Mouse (Mus musculus): ENCODE data around the gene Nphp3. TPM values are rescaled to one million over a fixed set of nuclear protein-coding genes. Genes with fewer than 3 reads are reported as not detected.
A peak's percentile ranks its signal among the peaks of the same experiment; 100 is the strongest.

The Nphp3 gene
- polyA plus RNA-seq (2015; fragmentation: Nextera tagmentation; extraction: Ambion mirVana) = 4.2 and 5.7 TPM in 2 replicates

GRCm38 (mm10) chr9:104001921-104002859, at the start of gene Nphp3:
Gene Nphp3, plus strand, starts transcription at chr9:104002544.
- under 1% methylated on average over 54 of the region's 55 CpGs for WGBS
- H3K4me1 ChIP-seq = peaks cover 14% of the 10 kb centered on the region
- H3K9ac ChIP-seq = peak within 1 kb of the TSS; percentile 70
- no peaks in the 10 kb centered on the region for H3K9me3 ChIP-seq
- H3K36me3 ChIP-seq = peaks cover 17% of the 10 kb centered on the region
- peak within 1 kb of the TSS; percentile 93 for H3K27ac ChIP-seq
- H3K27me3 ChIP-seq = peaks cover 7% of the 10 kb centered on the region; the same call in 1 of the 2 replicates
- peak within 1 kb of the TSS; percentile 81 for H3K4me3 ChIP-seq
- peak; percentile 99 for ATAC-seq (ENCODE audit: insufficient number of reproducible peaks, low FRiP score, low TSS enrichment, low read depth)
- H3K4me2 ChIP-seq = peak within 1 kb of the TSS; percentile 69

GRCm38 (mm10) chr9:103958722-103959121, 43.6 kb upstream of the Nphp3 start:
- Histone ChIP-seq H3K36me3 (no peaks in the 10 kb centered on the region), H3K9me3 (no peaks in the 10 kb centered on the region), H3K4me1 (no peaks in the 10 kb centered on the region), H3K9ac (no peak overlapping the region), H3K27ac (no peak overlapping the region), H3K4me2 (no peak overlapping the region), H3K27me3 (no peaks in the 10 kb centered on the region), H3K4me3 (no peak overlapping the region)
- no peak for ATAC-seq (ENCODE audit: insufficient number of reproducible peaks, low FRiP score, low TSS enrichment, low read depth)
- 74% methylated on average over 6 of the region's 6 CpGs for WGBS

GRCm38 (mm10) chr9:103959989-103960388, 42.4 kb upstream of the Nphp3 start:
- Histone ChIP-seq H3K4me2 (no peak overlapping the region), H3K27ac (no peak overlapping the region), H3K4me1 (no peaks in the 10 kb centered on the region), H3K4me3 (no peak overlapping the region), H3K27me3 (no peaks in the 10 kb centered on the region), H3K9me3 (no peaks in the 10 kb centered on the region), H3K36me3 (no peaks in the 10 kb centered on the region), H3K9ac (no peak overlapping the region)
- 76% methylated on average over 10 of the region's 10 CpGs for WGBS
- ATAC-seq (ENCODE audit: insufficient number of reproducible peaks, low FRiP score, low TSS enrichment, low read depth) = no peak

- no peak overlapping the region for H3K4me2 ChIP-seq
- no peaks in the 10 kb centered on the region for H3K36me3 ChIP-seq
- H3K4me3 ChIP-seq = no peak overlapping the region
- no peak overlapping the region for H3K27ac ChIP-seq
- H3K9ac ChIP-seq = no peak overlapping the region
- peaks cover 11% of the 10 kb centered on the region; the same call in 1 of the 2 replicates for H3K27me3 ChIP-seq
- no peaks in the 10 kb centered on the region for H3K9me3 ChIP-seq
- H3K4me1 ChIP-seq = peaks cover 1% of the 10 kb centered on the region; the same call in 1 of the 2 replicates
- ATAC-seq (ENCODE audit: insufficient number of reproducible peaks, low FRiP score, low TSS enrichment, low read depth) = no peak
- 6% methylated on average over 2 of the region's 2 CpGs for WGBS
These were observed 5.8 kb upstream of the Nphp3 start for GRCm38 (mm10) chr9:103996496-103996895.

- no peak overlapping the region for H3K9ac ChIP-seq
- no peak for ATAC-seq (ENCODE audit: insufficient number of reproducible peaks, low FRiP score, low TSS enrichment, low read depth)
- no peak overlapping the region for H3K4me2 ChIP-seq
- WGBS = 58% methylated on average over 3 of the region's 3 CpGs
- H3K4me1 ChIP-seq = peaks cover 14% of the 10 kb centered on the region
- H3K27ac ChIP-seq = no peak overlapping the region
- H3K4me3 ChIP-seq = no peak overlapping the region
- H3K9me3 ChIP-seq = no peaks in the 10 kb centered on the region
- H3K27me3 ChIP-seq = peaks cover 11% of the 10 kb centered on the region; the same call in 1 of the 2 replicates
- peaks cover 3% of the 10 kb centered on the region; the same call in 1 of the 2 replicates for H3K36me3 ChIP-seq
These were observed 1.7 kb upstream of the Nphp3 start for GRCm38 (mm10) chr9:104000601-104001000.

GRCm38 (mm10) chr9:104002913-104003330, 578 bp downstream of the Nphp3 start:
- Histone ChIP-seq H3K4me2 (peak overlapping the region; percentile 69), H3K36me3 (peaks cover 20% of the 10 kb centered on the region), H3K9ac (peak overlapping the region; percentile 70), H3K4me1 (peaks cover 14% of the 10 kb centered on the region), H3K4me3 (peak overlapping the region; percentile 81), H3K27me3 (peaks cover 6% of the 10 kb centered on the region; the same call in 1 of the 2 replicates), H3K27ac (peak overlapping the region; percentile 93), H3K9me3 (no peaks in the 10 kb centered on the region)
- 0% methylated on average over 37 of the region's 37 CpGs for WGBS
- peak; percentile 27 for ATAC-seq (ENCODE audit: insufficient number of reproducible peaks, low FRiP score, low TSS enrichment, low read depth)

GRCm38 (mm10) chr9:104014526-104014925, 12.2 kb downstream of the Nphp3 start:
- Histone ChIP-seq H3K9me3 (no peaks in the 10 kb centered on the region), H3K27me3 (no peaks in the 10 kb centered on the region), H3K4me1 (no peaks in the 10 kb centered on the region), H3K9ac (no peak overlapping the region), H3K27ac (no peak overlapping the region), H3K4me3 (no peak overlapping the region), H3K4me2 (no peak overlapping the region), H3K36me3 (peaks cover 70% of the 10 kb centered on the region)
- 80% methylated on average over 1 of the region's 1 CpGs for WGBS
- no peak for ATAC-seq (ENCODE audit: insufficient number of reproducible peaks, low FRiP score, low TSS enrichment, low read depth)

- Histone ChIP-seq H3K27me3 (no peaks in the 10 kb centered on the region), H3K9me3 (no peaks in the 10 kb centered on the region), H3K4me2 (no peak overlapping the region), H3K27ac (no peak overlapping the region), H3K36me3 (peaks cover 85% of the 10 kb centered on the region), H3K9ac (no peak overlapping the region), H3K4me3 (no peak overlapping the region), H3K4me1 (no peaks in the 10 kb centered on the region)
- no peak for ATAC-seq (ENCODE audit: insufficient number of reproducible peaks, low FRiP score, low TSS enrichment, low read depth)
- 92% methylated on average over 10 of the region's 10 CpGs for whole genome bisulfite sequencing
These were observed 18.7 kb downstream of the Nphp3 start for GRCm38 (mm10) chr9:104021026-104021425.

- Histone ChIP-seq H3K4me3 (no peak overlapping the region), H3K4me1 (no peaks in the 10 kb centered on the region), H3K27ac (no peak overlapping the region), H3K4me2 (no peak overlapping the region), H3K27me3 (no peaks in the 10 kb centered on the region), H3K9ac (no peak overlapping the region), H3K9me3 (no peaks in the 10 kb centered on the region), H3K36me3 (peaks cover 65% of the 10 kb centered on the region)
- ATAC-seq (ENCODE audit: insufficient number of reproducible peaks, low FRiP score, low TSS enrichment, low read depth) = no peak
- 95% methylated on average over 8 of the region's 8 CpGs for WGBS
These were observed 24.8 kb downstream of the Nphp3 start for GRCm38 (mm10) chr9:104027186-104027585.

- no peak overlapping the region for H3K4me3 ChIP-seq
- 79% methylated on average over 11 of the region's 11 CpGs for WGBS
- H3K9me3 ChIP-seq = no peaks in the 10 kb centered on the region
- no peaks in the 10 kb centered on the region for H3K4me1 ChIP-seq
- H3K36me3 ChIP-seq = peaks cover 64% of the 10 kb centered on the region
- no peak overlapping the region for H3K9ac ChIP-seq
- no peak overlapping the region for H3K4me2 ChIP-seq
- no peak overlapping the region for H3K27ac ChIP-seq
- H3K27me3 ChIP-seq = no peaks in the 10 kb centered on the region
- ATAC-seq (ENCODE audit: insufficient number of reproducible peaks, low FRiP score, low TSS enrichment, low read depth) = no peak
These were observed 27.5 kb downstream of the Nphp3 start for GRCm38 (mm10) chr9:104029861-104030260.

GRCm38 (mm10) chr9:104034231-104034630, 31.9 kb downstream of the Nphp3 start:
- Histone ChIP-seq H3K27ac (no peak overlapping the region), H3K9me3 (no peaks in the 10 kb centered on the region), H3K27me3 (no peaks in the 10 kb centered on the region), H3K4me1 (no peaks in the 10 kb centered on the region), H3K4me3 (no peak overlapping the region), H3K4me2 (no peak overlapping the region), H3K36me3 (peaks cover 72% of the 10 kb centered on the region), H3K9ac (no peak overlapping the region)
- WGBS = 82% methylated on average over 8 of the region's 8 CpGs
- ATAC-seq (ENCODE audit: insufficient number of reproducible peaks, low FRiP score, low TSS enrichment, low read depth) = no peak

GRCm38 (mm10) chr9:104034718-104035117, 32.4 kb downstream of the Nphp3 start:
- peaks cover 72% of the 10 kb centered on the region for H3K36me3 ChIP-seq

More at GRCm38 (mm10) chr9:104034718-104035117, 32.4 kb downstream of the Nphp3 start:
- H3K4me1 ChIP-seq = no peaks in the 10 kb centered on the region
- no peak overlapping the region for H3K27ac ChIP-seq
- H3K27me3 ChIP-seq = no peaks in the 10 kb centered on the region
- 63% methylated on average over 6 of the region's 6 CpGs for WGBS
- no peak overlapping the region for H3K4me3 ChIP-seq
- no peaks in the 10 kb centered on the region for H3K9me3 ChIP-seq
- no peak for ATAC-seq (ENCODE audit: insufficient number of reproducible peaks, low FRiP score, low TSS enrichment, low read depth)
- H3K9ac ChIP-seq = no peak overlapping the region
- no peak overlapping the region for H3K4me2 ChIP-seq
